Mouse (Mus musculus) bone marrow macrophage, adult 2 months (primary cell): ENCODE measurements around the gene 2210408I21Rik.

Experiments
- CTCF ChIP-seq: IDR thresholded peaks from 2 replicates; pipeline ENCODE4 v1.5.1; 2012; ENCODE audit warnings: low read depth, mild to moderate bottlenecking, low read length, moderate library complexity
- POLR2A ChIP-seq: IDR thresholded peaks from 2 replicates; pipeline ENCODE4 v1.6.1; 2012; ENCODE audit warnings: mild to moderate bottlenecking, low read depth, low read length, borderline replicate concordance

DNA sequence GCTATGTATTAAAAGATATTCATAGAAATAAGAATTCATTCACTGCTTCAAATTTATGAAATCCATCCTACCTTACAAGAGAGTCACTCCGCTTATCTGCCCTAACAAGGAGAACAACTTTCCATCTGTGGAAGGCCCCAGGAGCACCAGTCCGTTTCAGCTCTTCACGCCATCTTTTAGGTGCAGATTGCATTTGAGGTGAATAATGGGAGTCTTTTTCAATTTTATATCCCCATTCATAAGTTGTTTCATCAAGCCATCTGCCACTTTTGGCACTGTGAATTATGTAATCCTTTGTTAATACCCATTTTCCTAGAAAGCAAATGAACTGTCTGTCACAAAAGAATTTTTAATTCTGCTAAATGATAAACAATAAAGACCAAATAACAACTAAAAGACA is 10.2 kb upstream of the 2210408I21Rik start:
- TF ChIP-seq CTCF = no peak
- TF ChIP-seq POLR2A = no peak
